Mouse (Mus musculus): ENCODE data around the gene Rbpj. TPM values are rescaled to one million over a fixed set of nuclear protein-coding genes. Genes with fewer than 3 reads are reported as not detected.

Gene Rbpj
- polyA plus RNA-seq, 1 experiment, result 5.2 TPM

DNA sequence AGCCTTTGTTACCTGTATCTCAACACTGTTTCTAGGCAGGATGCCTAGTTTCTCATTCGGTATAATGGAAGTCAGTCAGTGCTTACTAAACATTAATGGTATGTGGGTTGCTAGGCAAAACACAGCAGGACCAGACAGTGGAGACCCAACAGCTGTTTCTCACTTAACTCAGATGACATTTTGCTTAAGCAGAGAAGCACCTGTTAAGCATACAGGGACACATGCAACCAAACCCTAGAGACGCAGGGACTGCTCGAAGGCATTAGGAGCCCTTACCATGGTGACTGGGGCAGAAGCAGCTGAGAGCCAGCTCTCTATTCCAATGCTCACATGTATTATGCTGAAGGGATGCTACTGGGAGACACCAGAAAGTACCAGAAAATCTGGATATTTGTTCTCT, 230.7 kb downstream of the Rbpj start:
- no peak overlapping the region for H3K27ac ChIP-seq (ENCODE audit: insufficient read depth, low read depth, low read length)
- H3K27me3 ChIP-seq (ENCODE audit: control insufficient read depth, insufficient read depth, low read length), result no peaks in the 10 kb centered on the region
- TF ChIP-seq CTCF (IDR thresholded peaks at IDR 0.05; ENCODE audit: extremely low read depth, insufficient read length, insufficient replicate concordance, low read depth, low read length), result no peak
- no peak for TF ChIP-seq POLR2A (IDR thresholded peaks at IDR 0.05; ENCODE audit: low read depth, low read length)
- WGBS, result 72% methylated on average over 3 of the region's 3 CpGs
- no peak overlapping the region for H3K4me3 ChIP-seq (ENCODE audit: low read depth, low read length)
- no peaks in the 10 kb centered on the region for H3K4me1 ChIP-seq (ENCODE audit: control insufficient read depth, insufficient read depth, insufficient read length, low read length)
- no peaks in the 10 kb centered on the region for H3K36me3 ChIP-seq (ENCODE audit: control insufficient read depth, insufficient read depth, low read length)

DNA sequence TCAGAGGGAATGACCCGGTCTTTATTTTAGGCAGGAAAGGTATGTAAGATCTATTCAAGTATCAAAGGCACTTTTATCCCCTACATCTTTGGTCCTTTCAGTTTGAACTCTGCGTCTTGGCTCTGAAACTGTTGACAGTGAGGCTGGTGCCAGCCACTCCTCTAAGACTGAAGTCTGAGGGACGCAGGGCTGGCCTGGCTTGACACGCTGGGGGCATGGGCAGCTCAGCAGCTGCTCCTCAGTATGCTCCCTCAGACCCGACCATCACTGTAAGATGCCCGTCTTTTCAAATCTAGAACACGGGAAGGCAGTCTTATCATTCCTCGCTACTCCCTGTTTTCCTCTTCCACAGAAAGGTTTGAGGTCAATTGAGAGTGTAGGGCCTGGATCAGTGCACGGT, 231.8 kb downstream of the Rbpj start:
- Histone ChIP-seq H3K36me3 (ENCODE audit: control insufficient read depth, insufficient read depth, low read length) (no peaks in the 10 kb centered on the region), H3K4me1 (ENCODE audit: control insufficient read depth, insufficient read depth, insufficient read length, low read length) (no peaks in the 10 kb centered on the region), H3K27ac (ENCODE audit: insufficient read depth, low read depth, low read length) (no peak overlapping the region), H3K4me3 (ENCODE audit: low read depth, low read length) (no peak overlapping the region), H3K27me3 (ENCODE audit: control insufficient read depth, insufficient read depth, low read length) (no peaks in the 10 kb centered on the region)
- WGBS, result 63% methylated on average over 9 of the region's 9 CpGs
- TF ChIP-seq POLR2A (IDR thresholded peaks at IDR 0.05; ENCODE audit: low read depth, low read length), result no peak
- no peak for TF ChIP-seq CTCF (IDR thresholded peaks at IDR 0.05; ENCODE audit: extremely low read depth, insufficient read length, insufficient replicate concordance, low read depth, low read length)

DNA sequence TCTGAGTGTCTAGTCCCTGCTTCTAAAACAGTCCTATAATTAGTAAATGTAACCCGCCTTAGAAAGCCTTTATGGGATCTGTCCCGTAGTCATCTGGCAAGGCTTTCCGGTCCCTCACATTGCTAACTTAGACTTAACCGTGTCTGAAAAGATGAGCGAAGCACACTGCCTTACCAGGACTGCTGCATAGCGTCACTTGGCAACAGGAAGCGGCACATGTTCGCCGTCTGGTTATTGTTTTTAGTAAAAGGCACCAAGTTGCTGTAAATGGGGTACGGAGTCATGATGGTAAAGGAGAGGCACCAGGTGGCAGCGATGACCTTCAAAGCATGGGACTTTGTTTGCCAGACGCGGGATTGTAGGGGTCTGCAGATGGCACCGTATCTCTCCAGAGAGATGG, 236.7 kb downstream of the Rbpj start:
- TF ChIP-seq CTCF (IDR thresholded peaks at IDR 0.05; ENCODE audit: extremely low read depth, insufficient read length, insufficient replicate concordance, low read depth, low read length) (no peak), POLR2A (IDR thresholded peaks at IDR 0.05; ENCODE audit: low read depth, low read length) (no peak)
- Histone ChIP-seq H3K27ac (ENCODE audit: insufficient read depth, low read depth, low read length) (no peak overlapping the region), H3K4me1 (ENCODE audit: control insufficient read depth, insufficient read depth, insufficient read length, low read length) (no peaks in the 10 kb centered on the region), H3K36me3 (ENCODE audit: control insufficient read depth, insufficient read depth, low read length) (no peaks in the 10 kb centered on the region), H3K27me3 (ENCODE audit: control insufficient read depth, insufficient read depth, low read length) (no peaks in the 10 kb centered on the region), H3K4me3 (ENCODE audit: low read depth, low read length) (no peak overlapping the region)
- WGBS, result 82% methylated on average over 14 of the region's 14 CpGs

Other genes starting within 250 kb of the Rbpj start
- 26.3 and 45.9 TPM in 2 replicates for gene Smim20, start 199.1 kb upstream of the Rbpj start, polyA plus RNA-seq (2012; rRNA removed)
- 0.11 and 23.2 TPM in 2 replicates for gene Cckar, start 241.6 kb downstream of the Rbpj start, polyA plus RNA-seq (2012; rRNA removed)

All from small intestine, adult 2 months (tissue).